Mouse (Mus musculus) adrenal gland, postnatal 10 days (tissue): ENCODE results near the gene Ipo13. TPM values are rescaled to one million over a fixed set of nuclear protein-coding genes. Genes with fewer than 3 reads are reported as not detected.

ENCODE experiments used
- DNase-seq: peaks from one replicate; pipeline ENCODE4 v3.0.0; 2021; ENCODE audit warnings: mixed read lengths
- long read RNA-seq, 2 experiments: library from polyadenylated mRNA; stranded (forward); transcript quantifications; one replicate each; pipeline ENCODE4 v2.0.0; 2021
- total RNA-seq, 2 experiments: library from RNA; stranded (reverse); gene quantifications; 2 replicates each; pipeline ENCODE4 v1.2.3; 2021

Ipo13 gene
- 10 to 100 TPM; 39.0 to 55.1 TPM for total RNA-seq
- long read RNA-seq, experiment 1, partial matches to known transcripts: 6 of 9 reads
- long read RNA-seq, experiment 1, other reads (novel, unspliced or antisense): 1 of 9 reads
- long read RNA-seq, experiment 2, transcript Ipo13-201 (20 exons, 3,595 nt): major isoform, 9 of 15 reads
- long read RNA-seq, experiment 2, partial matches to known transcripts: 1 of 15 reads
- long read RNA-seq, experiment 2, other reads (novel, unspliced or antisense): 5 of 15 reads

DNA sequence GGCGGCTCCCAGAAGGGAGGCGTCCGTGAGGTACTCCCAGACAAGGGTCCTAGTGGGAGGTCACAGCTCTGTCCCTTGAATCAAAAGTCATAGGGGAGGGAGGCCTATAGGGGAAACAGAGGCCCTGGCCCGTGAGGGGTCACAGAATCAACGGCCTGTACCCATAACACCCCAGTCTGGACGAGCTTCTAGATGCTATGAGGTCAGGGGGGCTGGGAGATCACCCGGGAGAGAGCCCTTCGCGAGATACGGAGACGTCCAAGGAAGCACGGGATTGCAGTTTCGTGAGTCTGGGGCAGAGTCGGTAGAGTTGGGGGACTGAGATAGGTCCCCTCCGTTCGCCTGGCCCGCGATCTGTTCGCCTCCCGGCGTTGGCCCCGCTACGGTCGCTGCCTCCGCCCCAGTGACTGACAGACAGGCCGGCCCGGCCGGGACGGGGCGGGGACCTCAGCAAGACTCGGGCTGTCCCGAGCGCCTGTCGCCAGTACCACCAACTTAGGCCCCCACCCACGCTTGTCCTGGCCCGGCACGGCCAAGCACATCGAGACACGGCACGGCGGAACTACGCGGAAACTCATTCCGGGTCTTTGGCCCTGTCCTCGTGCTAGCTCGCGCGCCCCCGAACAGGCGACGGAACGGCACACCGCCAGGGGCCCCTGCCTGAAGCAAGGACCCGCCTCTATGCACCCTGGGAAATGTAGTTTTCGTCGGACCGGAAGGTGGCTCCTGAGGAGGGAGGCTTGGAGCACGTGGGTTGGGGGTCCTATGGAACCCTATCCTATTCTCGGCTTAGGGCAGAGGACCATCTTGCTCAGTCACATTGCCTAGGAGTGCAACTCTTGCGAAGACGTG lies at the start of gene Ipo13:
TSS of gene Ipo13 (minus strand) at position 409 of the 852 bp plus-strand sequence.
- peak; percentile 95 for DNase-seq

- no peak for DNase-seq
Measured at GRCm38 (mm10) chr4:117957492-117957891, 42.7 kb upstream of the Ipo13 start.

DNA sequence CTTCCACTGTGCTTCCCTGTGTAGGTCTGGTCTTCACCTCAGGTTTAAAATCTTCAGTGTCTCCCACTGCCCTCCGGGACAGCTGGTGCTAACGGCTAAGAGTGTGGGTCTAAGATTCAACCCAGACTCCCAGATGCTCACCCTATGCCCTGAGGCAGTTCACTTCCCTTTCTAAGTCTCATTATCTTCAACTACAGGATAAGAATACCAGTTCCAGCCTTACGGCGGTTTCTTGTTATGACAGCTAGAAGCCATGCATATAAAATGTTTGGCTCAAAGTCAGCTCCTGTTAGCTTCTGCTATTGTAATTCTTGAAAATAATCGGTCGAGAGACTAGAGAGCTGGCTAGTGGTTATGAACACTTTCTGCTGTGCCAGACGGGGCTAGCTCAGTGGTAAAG lies 32.7 kb upstream of the Ipo13 start:
- DNase-seq: no peak

- peak; percentile 67 for DNase-seq
Measured at GRCm38 (mm10) chr4:117946639-117947305, 32.0 kb upstream of the Ipo13 start.

GRCm38 (mm10) chr4:117943317-117943716 lies 28.5 kb upstream of the Ipo13 start:
- no peak for DNase-seq

- DNase-seq: no peak
Measured at GRCm38 (mm10) chr4:117936964-117937363, 22.2 kb upstream of the Ipo13 start.

DNA sequence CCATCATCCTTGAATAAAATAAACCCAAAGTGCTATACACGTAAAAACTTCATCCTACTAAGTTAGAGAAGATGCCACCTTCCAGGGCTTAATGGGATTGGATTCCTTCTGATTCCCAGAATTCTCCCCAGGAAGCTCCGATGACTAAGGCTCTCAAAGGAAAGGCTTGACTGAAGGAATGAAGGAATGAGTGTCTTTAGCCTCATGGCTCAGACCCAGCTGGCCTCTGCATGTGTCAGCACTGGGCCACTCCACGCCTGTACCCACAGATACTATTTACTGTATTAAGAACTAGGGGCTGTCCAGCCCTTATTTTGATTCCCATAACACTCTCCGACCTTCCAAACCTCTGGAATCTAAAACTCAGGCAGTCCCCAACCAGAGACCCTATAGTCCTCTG lies 19.3 kb upstream of the Ipo13 start:
- no peak for DNase-seq

DNA sequence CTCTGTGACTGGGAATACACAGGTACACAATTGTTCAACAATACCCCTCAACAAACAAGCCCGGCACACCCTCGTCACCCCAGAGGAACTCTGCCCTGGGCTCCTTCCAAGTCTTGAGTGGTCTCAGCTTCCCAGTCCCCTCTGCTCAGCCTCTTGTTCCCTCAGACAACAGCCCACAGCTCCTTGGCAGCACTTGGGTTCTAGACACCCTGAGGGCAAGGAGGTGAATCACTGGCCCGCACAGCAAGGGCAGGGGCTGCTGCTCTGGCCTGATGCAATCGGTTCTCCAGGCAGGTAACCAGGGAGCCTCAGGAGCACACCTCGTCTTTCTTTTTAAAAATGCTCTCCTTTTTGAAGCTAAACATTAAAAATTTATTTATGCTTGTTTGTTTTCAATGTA lies 18.4 kb upstream of the Ipo13 start:
- no peak for DNase-seq

GRCm38 (mm10) chr4:117929391-117929881 lies 14.6 kb upstream of the Ipo13 start, which contains the start of gene Artn:
Gene Artn (minus strand): TSS chr4:117929763.
- peak; percentile 43 for DNase-seq

- peak; percentile 73 for DNase-seq
Measured at GRCm38 (mm10) chr4:117928699-117929241, 14.0 kb upstream of the Ipo13 start.

- DNase-seq: peak; percentile 43
Measured at GRCm38 (mm10) chr4:117928234-117928633, 13.4 kb upstream of the Ipo13 start.

DNA sequence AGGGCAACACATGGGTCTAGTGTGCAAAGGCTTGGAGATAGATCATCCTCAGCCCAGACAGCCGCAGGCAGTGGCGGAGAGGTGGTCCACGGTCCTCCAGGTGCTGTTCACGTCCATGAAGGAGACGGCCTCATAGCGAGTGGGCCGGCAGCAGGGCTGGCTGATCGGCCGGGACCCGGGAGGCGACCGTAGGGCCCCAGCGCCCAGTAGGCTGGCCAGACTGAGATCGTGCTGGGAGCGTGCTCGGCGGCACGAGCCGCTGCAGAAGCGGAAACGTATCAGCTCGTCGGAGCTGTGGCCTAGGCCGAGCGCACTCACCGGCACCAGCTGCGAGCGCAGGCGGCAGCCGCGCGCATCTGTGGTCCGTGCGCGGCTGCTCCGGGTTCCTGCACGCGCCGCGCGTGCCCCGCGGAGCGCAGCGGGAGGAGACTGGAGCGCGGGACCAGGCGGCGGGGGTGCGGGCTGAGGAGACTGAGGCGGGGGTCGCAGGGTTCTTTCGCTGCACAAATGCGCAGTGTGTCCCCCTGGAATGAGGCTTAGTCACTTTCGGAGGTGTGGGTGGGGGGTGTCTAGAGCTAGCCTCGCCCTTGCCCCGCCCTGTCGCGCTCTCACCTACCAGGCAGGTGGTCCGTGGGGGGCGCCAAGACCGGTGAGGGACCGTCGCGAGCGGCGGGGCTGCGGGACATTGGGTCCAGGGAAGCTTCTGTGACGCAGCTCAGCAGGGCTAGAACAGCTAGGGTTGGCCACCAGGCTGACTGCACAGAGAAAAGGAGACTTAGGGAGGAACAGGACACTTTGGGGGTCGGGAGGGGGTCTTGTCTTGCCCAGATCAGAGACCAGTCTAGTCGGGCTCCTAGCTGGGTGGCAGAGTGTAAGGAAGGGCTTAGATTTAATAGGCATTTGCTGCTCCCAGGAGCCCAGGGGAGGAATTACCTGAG lies 12.0 kb upstream of the Ipo13 start:
- DNase-seq: peak; percentile 52

- no peak for DNase-seq
Measured at GRCm38 (mm10) chr4:117924916-117925315, 10.1 kb upstream of the Ipo13 start.

DNA sequence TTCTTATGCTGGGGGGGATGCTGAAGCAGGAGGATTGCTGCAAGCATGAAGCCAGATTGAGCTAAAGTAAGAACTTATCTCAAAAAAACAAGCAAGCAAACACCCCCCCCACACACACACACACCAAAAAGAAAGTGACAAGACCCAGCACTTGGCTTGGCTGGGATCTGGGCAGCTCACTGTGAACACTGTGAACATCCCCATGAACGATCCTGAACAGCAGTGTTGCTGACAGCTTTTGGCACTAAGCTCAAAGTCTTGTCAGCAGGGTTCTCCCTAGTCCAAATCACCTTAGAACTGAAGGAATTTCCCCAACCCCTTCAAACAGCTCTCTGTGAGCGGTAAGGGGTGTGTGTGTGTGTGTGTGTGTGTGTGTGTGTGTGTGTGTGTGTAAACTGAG lies 8.7 kb upstream of the Ipo13 start:
- DNase-seq: no peak

DNA sequence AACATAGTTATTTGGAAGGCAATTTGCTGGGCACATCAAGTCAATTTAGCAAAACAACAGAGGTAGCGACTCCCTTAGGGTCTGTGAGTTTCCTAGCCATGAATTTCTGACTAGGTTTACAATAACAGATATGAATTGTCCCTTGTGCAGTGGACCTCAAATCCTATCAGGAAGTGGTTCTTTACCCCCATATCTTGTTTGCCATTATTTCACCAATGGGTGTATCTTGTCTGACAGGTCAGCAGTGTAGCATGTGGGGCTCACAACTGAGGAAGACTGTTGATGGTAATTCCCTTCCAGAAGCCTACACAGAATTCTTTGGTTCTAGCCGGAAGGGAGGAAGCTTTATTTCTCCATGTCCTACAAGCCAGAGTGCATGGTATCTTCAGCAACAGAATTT lies 6.6 kb upstream of the Ipo13 start:
- no peak for DNase-seq

DNA sequence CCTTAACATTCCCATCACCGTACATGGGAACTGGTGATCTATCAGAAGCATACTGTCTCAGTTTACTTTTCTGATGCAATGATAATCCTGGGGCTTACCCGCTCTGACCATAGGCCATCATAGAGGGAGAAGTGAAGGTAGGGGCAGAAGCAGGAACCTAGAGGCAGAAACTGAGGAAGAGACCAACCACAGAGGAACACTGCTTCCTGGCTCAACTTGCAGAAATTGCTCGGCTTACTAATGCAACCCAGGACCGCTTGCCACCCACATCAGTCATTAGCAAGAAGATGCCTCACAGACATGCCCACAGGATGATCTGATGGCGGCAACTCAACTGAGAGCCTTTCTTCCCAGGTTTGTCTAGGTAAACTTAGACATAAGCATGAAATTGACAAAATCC lies 4.0 kb upstream of the Ipo13 start:
- no peak for DNase-seq

DNA sequence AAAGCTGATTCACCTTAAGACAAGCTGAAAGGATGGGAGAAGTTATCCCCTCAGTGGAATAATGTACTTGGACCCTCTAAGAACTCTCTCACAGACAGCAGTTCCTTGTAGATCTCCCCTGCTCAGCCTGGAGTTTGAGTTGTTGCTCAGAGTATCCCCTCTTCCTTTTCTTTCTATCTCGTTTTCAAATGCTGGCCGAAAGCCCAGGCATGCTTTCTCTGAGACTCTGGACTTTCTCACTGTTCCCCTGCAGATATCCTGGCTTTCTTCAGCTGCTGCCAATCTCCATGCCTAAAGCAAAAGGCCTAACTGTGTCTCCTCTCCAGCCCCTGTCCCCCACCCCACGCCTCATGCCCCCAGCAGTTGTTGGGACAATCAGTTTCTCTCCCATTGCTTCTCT lies 3.5 kb upstream of the Ipo13 start:
- no peak for DNase-seq

- DNase-seq: no peak
Measured at GRCm38 (mm10) chr4:117917847-117918246, 3.0 kb upstream of the Ipo13 start.

DNA sequence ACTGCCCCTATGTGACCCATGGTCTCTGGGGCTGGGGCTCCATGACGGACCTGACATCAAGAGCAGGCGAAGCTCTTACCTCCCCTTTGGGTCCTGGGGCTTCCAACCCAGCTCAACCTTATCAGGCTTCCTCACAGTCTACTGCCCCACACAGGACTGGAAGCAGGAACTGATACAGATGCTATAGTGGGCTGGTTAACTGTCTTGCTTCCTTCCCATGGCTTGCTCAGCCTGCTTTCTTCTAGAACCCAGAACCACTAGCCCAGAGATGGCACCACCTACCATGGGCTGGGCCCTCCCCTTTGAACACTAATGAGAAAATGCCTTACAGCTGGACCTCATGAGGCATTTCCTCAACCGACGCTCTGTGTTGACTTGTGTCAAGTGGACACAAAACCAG lies 2.6 kb upstream of the Ipo13 start:
- DNase-seq: no peak

DNA sequence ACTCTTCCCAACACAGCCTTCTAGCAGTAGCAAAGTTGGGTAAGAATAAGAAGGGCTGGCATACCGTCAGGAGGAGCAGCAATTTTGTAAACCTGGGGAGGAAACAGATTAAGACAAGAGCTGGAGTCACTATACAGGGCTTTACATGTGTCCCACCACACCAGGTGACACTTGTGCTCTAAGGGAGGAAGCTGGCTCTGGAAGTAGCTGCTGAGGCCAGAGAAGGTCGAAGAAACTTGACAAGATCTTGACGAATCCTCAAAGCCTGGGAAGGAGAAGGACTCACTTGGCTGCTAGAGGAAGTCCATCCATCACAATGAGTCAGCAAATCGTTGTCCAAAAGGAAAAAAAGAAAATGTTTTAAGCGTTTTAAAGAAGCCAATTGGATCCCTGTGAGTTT lies 1.6 kb upstream of the Ipo13 start:
- DNase-seq: no peak

- no peak for DNase-seq
Measured at GRCm38 (mm10) chr4:117915489-117916105, 798 bp upstream of the Ipo13 start.
